Mouse (Mus musculus): ENCODE data around the gene Rpl37.

The Rpl37 gene

GRCm38 (mm10) chr15:5116270-5117030 is at the start of gene Rpl37:
Rpl37 (plus strand) TSS chr15:5116645.
- DNase-seq (ENCODE audit: low read depth, low spot score): peak; percentile 92

- DNase-seq (ENCODE audit: low read depth, low spot score): peak; percentile 26
These were observed 47.5 kb upstream of the Rpl37 start for GRCm38 (mm10) chr15:5068801-5069518.

GRCm38 (mm10) chr15:5081235-5081634 is 35.2 kb upstream of the Rpl37 start:
- no peak for DNase-seq (ENCODE audit: low read depth, low spot score)

- DNase-seq (ENCODE audit: low read depth, low spot score): peak; percentile 20
These were observed 30.3 kb upstream of the Rpl37 start for GRCm38 (mm10) chr15:5086162-5086561.

GRCm38 (mm10) chr15:5088850-5089608 is 27.4 kb upstream of the Rpl37 start:
- no peak for DNase-seq (ENCODE audit: low read depth, low spot score)

- DNase-seq (ENCODE audit: low read depth, low spot score): no peak
These were observed 26.3 kb upstream of the Rpl37 start for GRCm38 (mm10) chr15:5090131-5090530.

GRCm38 (mm10) chr15:5095534-5096301 is 20.7 kb upstream of the Rpl37 start:
- DNase-seq (ENCODE audit: low read depth, low spot score): no peak

GRCm38 (mm10) chr15:5097376-5097775 is 19.1 kb upstream of the Rpl37 start:
- DNase-seq (ENCODE audit: low read depth, low spot score): no peak

GRCm38 (mm10) chr15:5102312-5102711 is 14.1 kb upstream of the Rpl37 start:
- DNase-seq (ENCODE audit: low read depth, low spot score): no peak

- no peak for DNase-seq (ENCODE audit: low read depth, low spot score)
These were observed 10.6 kb upstream of the Rpl37 start for GRCm38 (mm10) chr15:5105891-5106290.

GRCm38 (mm10) chr15:5106293-5106692 is 10.2 kb upstream of the Rpl37 start:
- DNase-seq (ENCODE audit: low read depth, low spot score): no peak

- DNase-seq (ENCODE audit: low read depth, low spot score): no peak
These were observed 8.5 kb upstream of the Rpl37 start, which contains the start of gene Card6 for GRCm38 (mm10) chr15:5107686-5108654. Card6 (minus strand) TSS chr15:5108539.

GRCm38 (mm10) chr15:5108655-5109040 is 7.8 kb upstream of the Rpl37 start:
- no peak for DNase-seq (ENCODE audit: low read depth, low spot score)

- no peak for DNase-seq (ENCODE audit: low read depth, low spot score)
These were observed 3.8 kb upstream of the Rpl37 start for GRCm38 (mm10) chr15:5112651-5113050.

- DNase-seq (ENCODE audit: low read depth, low spot score): no peak
These were observed 1.3 kb upstream of the Rpl37 start for GRCm38 (mm10) chr15:5115173-5115572.

- DNase-seq (ENCODE audit: low read depth, low spot score): no peak
These were observed 671 bp downstream of the Rpl37 start for GRCm38 (mm10) chr15:5117031-5117601.

GRCm38 (mm10) chr15:5118626-5119025 is 2.2 kb downstream of the Rpl37 start:
- DNase-seq (ENCODE audit: low read depth, low spot score): no peak

GRCm38 (mm10) chr15:5119192-5119591 is 2.7 kb downstream of the Rpl37 start:
- no peak for DNase-seq (ENCODE audit: low read depth, low spot score)

GRCm38 (mm10) chr15:5119707-5120106 is 3.3 kb downstream of the Rpl37 start:
- DNase-seq (ENCODE audit: low read depth, low spot score): no peak
